Mouse (Mus musculus) lung, postnatal 0 days (tissue): ENCODE measurements at regions not wholly inside any gene's neighbourhood (a gene's known extent, or its start where the extent isn't known, plus 50 kb on each side); places are given as distances from the start of the nearest gene placed in this dataset.

Experiments
- CTCF ChIP-seq: IDR thresholded peaks from 2 replicates; pipeline ENCODE4 v1.5.1; 2016; ENCODE audit warnings: antibody characterized with exemption, mild to moderate bottlenecking
- EP300 ChIP-seq: IDR thresholded peaks from 2 replicates; pipeline ENCODE4 v1.6.1; 2016; ENCODE audit warnings: antibody characterized with exemption, mild to moderate bottlenecking, control low read depth

- TF ChIP-seq CTCF (no peak), EP300 (no peak)
Observed at GRCm38 (mm10) chr2:171675411-171675810, 367.9 kb downstream of the Cbln4 start.
